Mouse (Mus musculus) hindbrain, embryonic 11.5 days (tissue): ENCODE measurements around the gene Atp8b5. TPM values are rescaled to one million over a fixed set of nuclear protein-coding genes. Genes with fewer than 3 reads are reported as not detected.

Source experiments
- ATAC-seq: fragments of 200-750 bp; cut with Nextera tagmentation; 2 replicates; pipeline ENCODE4 v1.8.0; 2017; ENCODE audit warnings: mild to moderate bottlenecking, moderate TSS enrichment, moderate library complexity; ENCODE audit not compliant: low FRiP score
- DNase-seq: peaks from one replicate; pipeline ENCODE4 v3.0.0-alpha.2; 2015; ENCODE audit warnings: low spot score
- H3K27ac ChIP-seq: fragments of 300-500 bp; sonication (generic); 2 replicates; pipeline ENCODE4 v1.5.1; 2014; ENCODE audit warnings: mild to moderate bottlenecking, low read depth, low read length
- H3K27me3 ChIP-seq: fragments of 300-500 bp; sonication (generic); 2 replicates; pipeline ENCODE4 v1.6.1; 2014; ENCODE audit warnings: mild to moderate bottlenecking, low read length, moderate library complexity, mixed read lengths; ENCODE audit not compliant: control insufficient read depth, insufficient read depth
- H3K36me3 ChIP-seq: fragments of 300-500 bp; sonication (generic); 2 replicates; pipeline ENCODE4 v1.6.1; 2014; ENCODE audit warnings: mild to moderate bottlenecking, low read length, moderate library complexity, mixed read lengths; ENCODE audit not compliant: control insufficient read depth, insufficient read depth
- H3K4me1 ChIP-seq: fragments of 300-500 bp; sonication (generic); replicated peaks from 2 replicates; pipeline ENCODE4 v1.6.1; 2014; ENCODE audit warnings: low read length, mixed read lengths; ENCODE audit not compliant: control insufficient read depth, insufficient read depth
- H3K4me2 ChIP-seq: fragments of 300-500 bp; sonication (generic); replicated peaks from 2 replicates; pipeline ENCODE4 v1.6.1; 2014; ENCODE audit warnings: mild to moderate bottlenecking, low read depth, low read length
- H3K4me3 ChIP-seq: fragments of 300-500 bp; sonication (generic); 2 replicates; pipeline ENCODE4 v1.5.1; 2014; ENCODE audit warnings: low read depth, low read length
- H3K9ac ChIP-seq: fragments of 300-500 bp; sonication (generic); 2 replicates; pipeline ENCODE4 v1.6.1; 2014; ENCODE audit warnings: low read depth, low read length
- H3K9me3 ChIP-seq: fragments of 300-500 bp; sonication (generic); 2 replicates; pipeline ENCODE4 v1.6.1; 2016; ENCODE audit warnings: low read length; ENCODE audit not compliant: control insufficient read depth
- WGBS: fragments of 180-500 bp; shearing (Covaris S2); extraction: QIAGEN DNeasy Blood & Tissue Kit; methylation state at CpG from one replicate; pipeline ENCODE4 v1.1.7; 2014; 5-methylcytosine and 5-hydroxymethylcytosine counted together
- polyA plus RNA-seq: library from polyadenylated mRNA; unstranded; fragments of >200 nt; fragmentation: Nextera tagmentation; extraction: Ambion mirVana; gene quantifications from 2 replicates; pipeline ENCODE4 v1.2.1, GENCODE M21; 2014

The Atp8b5 gene
- polyA plus RNA-seq, 1 experiment from 2014 or later = 0.23 TPM

- no peak overlapping the region for H3K27ac ChIP-seq
- no peaks in the 10 kb centered on the region for H3K9me3 ChIP-seq
- DNase-seq (no peak), ATAC-seq (no peak)
- WGBS = 58% methylated on average over 15 of the region's 15 CpGs
- H3K4me2 ChIP-seq = no peak overlapping the region
- H3K27me3 ChIP-seq = no peaks in the 10 kb centered on the region
- H3K4me1 ChIP-seq = no peaks in the 10 kb centered on the region
- no peak overlapping the region for H3K4me3 ChIP-seq
- H3K9ac ChIP-seq = no peak overlapping the region
- H3K36me3 ChIP-seq = no peaks in the 10 kb centered on the region
Measured at GRCm38 (mm10) chr4:43394345-43394891, 127.5 kb downstream of the Atp8b5 start.

GRCm38 (mm10) chr4:43395147-43395546, 128.2 kb downstream of the Atp8b5 start:
- H3K4me3 ChIP-seq = no peak overlapping the region
- ATAC-seq (no peak), DNase-seq (no peak)
- whole genome bisulfite sequencing = 91% methylated on average over 5 of the region's 5 CpGs
- H3K9me3 ChIP-seq = no peaks in the 10 kb centered on the region
- no peak overlapping the region for H3K27ac ChIP-seq
- no peaks in the 10 kb centered on the region for H3K27me3 ChIP-seq
- H3K4me1 ChIP-seq = no peaks in the 10 kb centered on the region
- no peak overlapping the region for H3K4me2 ChIP-seq
- H3K36me3 ChIP-seq = no peaks in the 10 kb centered on the region
- H3K9ac ChIP-seq = no peak overlapping the region

GRCm38 (mm10) chr4:43395836-43396235, 128.9 kb downstream of the Atp8b5 start:
- Histone ChIP-seq H3K4me1 (no peaks in the 10 kb centered on the region), H3K36me3 (no peaks in the 10 kb centered on the region), H3K4me3 (no peak overlapping the region), H3K27me3 (no peaks in the 10 kb centered on the region), H3K27ac (no peak overlapping the region), H3K9me3 (no peaks in the 10 kb centered on the region), H3K9ac (no peak overlapping the region), H3K4me2 (no peak overlapping the region)
- no peak for ATAC-seq
- WGBS = 77% methylated on average over 9 of the region's 9 CpGs
- no peak for DNase-seq

GRCm38 (mm10) chr4:43396381-43396780, 129.4 kb downstream of the Atp8b5 start:
- Histone ChIP-seq H3K27ac (no peak overlapping the region), H3K4me2 (no peak overlapping the region), H3K9me3 (no peaks in the 10 kb centered on the region), H3K4me1 (no peaks in the 10 kb centered on the region), H3K4me3 (no peak overlapping the region), H3K27me3 (no peaks in the 10 kb centered on the region), H3K9ac (no peak overlapping the region), H3K36me3 (no peaks in the 10 kb centered on the region)
- no peak for DNase-seq
- ATAC-seq = no peak
- WGBS = 88% methylated on average over 5 of the region's 5 CpGs

- no peaks in the 10 kb centered on the region for H3K9me3 ChIP-seq
- WGBS = 75% methylated on average over 4 of the region's 4 CpGs
- H3K4me3 ChIP-seq = no peak overlapping the region
- H3K4me1 ChIP-seq = no peaks in the 10 kb centered on the region
- DNase-seq (no peak), ATAC-seq (no peak)
- no peak overlapping the region for H3K27ac ChIP-seq
- no peak overlapping the region for H3K9ac ChIP-seq
- H3K36me3 ChIP-seq = no peaks in the 10 kb centered on the region
- no peaks in the 10 kb centered on the region for H3K27me3 ChIP-seq
- H3K4me2 ChIP-seq = no peak overlapping the region
Measured at GRCm38 (mm10) chr4:43398014-43398413, 131.1 kb downstream of the Atp8b5 start.

- no peak overlapping the region for H3K9ac ChIP-seq
- no peaks in the 10 kb centered on the region for H3K27me3 ChIP-seq
- 62% methylated on average over 17 of the region's 17 CpGs for WGBS
- H3K4me1 ChIP-seq = no peaks in the 10 kb centered on the region
- DNase-seq = no peak
- no peaks in the 10 kb centered on the region for H3K9me3 ChIP-seq
- no peak for ATAC-seq
- H3K4me3 ChIP-seq = no peak overlapping the region
- no peak overlapping the region for H3K4me2 ChIP-seq
- H3K36me3 ChIP-seq = no peaks in the 10 kb centered on the region
- peak overlapping the region; percentile 51; the same call in 1 of the 2 replicates for H3K27ac ChIP-seq
Measured at GRCm38 (mm10) chr4:43398829-43399331, 131.9 kb downstream of the Atp8b5 start.

GRCm38 (mm10) chr4:43399391-43400131, 132.6 kb downstream of the Atp8b5 start:
- H3K27ac ChIP-seq = peak overlapping the region; percentile 51; the same call in 1 of the 2 replicates
- H3K4me2 ChIP-seq = no peak overlapping the region
- H3K27me3 ChIP-seq = no peaks in the 10 kb centered on the region
- no peaks in the 10 kb centered on the region for H3K36me3 ChIP-seq
- ATAC-seq = no peak
- H3K4me1 ChIP-seq = no peaks in the 10 kb centered on the region
- H3K9me3 ChIP-seq = no peaks in the 10 kb centered on the region
- no peak overlapping the region for H3K4me3 ChIP-seq
- 82% methylated on average over 31 of the region's 31 CpGs for WGBS
- H3K9ac ChIP-seq = no peak overlapping the region
- DNase-seq = no peak

- no peak overlapping the region for H3K4me2 ChIP-seq
- WGBS = 34% methylated on average over 10 of the region's 10 CpGs
- H3K9ac ChIP-seq = no peak overlapping the region
Measured at GRCm38 (mm10) chr4:43400976-43401375, 134.0 kb downstream of the Atp8b5 start.

GRCm38 (mm10) chr4:43401486-43401885, 134.5 kb downstream of the Atp8b5 start:
- WGBS = 92% methylated on average over 10 of the region's 10 CpGs
- no peak for DNase-seq
- no peak for ATAC-seq
- Histone ChIP-seq H3K9ac (no peak overlapping the region), H3K27ac (no peak overlapping the region), H3K27me3 (no peaks in the 10 kb centered on the region), H3K36me3 (no peaks in the 10 kb centered on the region), H3K4me1 (peaks cover 4% of the 10 kb centered on the region; the same call in 1 of the 2 replicates), H3K4me3 (no peak overlapping the region), H3K9me3 (no peaks in the 10 kb centered on the region), H3K4me2 (no peak overlapping the region)

More at GRCm38 (mm10) chr4:43400976-43401375, 134.0 kb downstream of the Atp8b5 start:
- peak; percentile 61; the same call in 1 of the 2 replicates for ATAC-seq
- H3K9me3 ChIP-seq = no peaks in the 10 kb centered on the region
- H3K27ac ChIP-seq = no peak overlapping the region
- no peaks in the 10 kb centered on the region for H3K36me3 ChIP-seq
- H3K27me3 ChIP-seq = no peaks in the 10 kb centered on the region
- H3K4me3 ChIP-seq = no peak overlapping the region
- peaks cover 3% of the 10 kb centered on the region; the same call in 1 of the 2 replicates for H3K4me1 ChIP-seq
- DNase-seq = no peak
